Comparison of ENCODE assay signal across 10 mouse cellular contexts in genomic region chr10:81404720-81405119, GRCm38 (mm10). TPM values are rescaled to one million over a fixed set of nuclear protein-coding genes. Genes with fewer than 3 reads are reported as not detected.
A peak's percentile ranks its signal among the peaks of the same experiment; 100 is the strongest.
DNase-seq lines count a peak whose midpoint lies in the region; ATAC-seq lines count a peak whose summit lies in the region.
"Had no signal": no experiment of that assay in that cellular context is flagged by ENCODE, and none has a peak within 500 bp of the region (broad histone marks: within the 10 kb centered on the region; RNA-seq: fewer than 3 reads in every experiment).

No protein-coding gene starts in this region.

- 44% methylated on average over 18 of the region's 18 CpGs for WGBS in kidney, embryonic 16.5 days
- WGBS in kidney, embryonic 14.5 days, result 57% methylated on average over 18 of the region's 18 CpGs
- WGBS in macrophage (ENCODE audit: missing documents), result 30% methylated on average over 18 of the region's 18 CpGs

- DNase-seq in CD4-positive, CD25-positive, alpha-beta regulatory T cell, adult 2 months (ENCODE audit: low read depth, low spot score), result peak; percentile 56
- DNase-seq in kidney, postnatal 14 days, result peak; percentile 67
- no peak for DNase-seq in right cerebral cortex, postnatal 36 days (ENCODE audit: low spot score in 2 of 2)
- DNase-seq in ovary, postnatal 36 days (ENCODE audit: low spot score), result no peak
- DNase-seq: cerebellum, adult 9-11 months had no signal

- no peak for ATAC-seq in CD4-positive, CD25-positive, alpha-beta regulatory T cell, adult 4 months
- ATAC-seq in kidney, embryonic 16.5 days (ENCODE audit: low FRiP score, low TSS enrichment), result no peak
- ATAC-seq in kidney, embryonic 14.5 days (ENCODE audit: low FRiP score, low TSS enrichment), result no peak

- H3K79me2 ChIP-seq in macrophage (ENCODE audit: inconsistent target), result peaks cover 64% of the 10 kb centered on the region

- 0 out of 2 replicates have a peak overlapping the region, but pooled peaks have one; percentile 39 for H3K9ac ChIP-seq in kidney, embryonic 16.5 days (replicated peaks; ENCODE audit: low read length)
- no peak overlapping the region for H3K9ac ChIP-seq in kidney, embryonic 14.5 days (ENCODE audit: low read depth, low read length)
- H3K9ac ChIP-seq: forebrain, embryonic 12.5 days had no signal

- H3K27me3 ChIP-seq in kidney, embryonic 16.5 days (ENCODE audit: insufficient read depth, low read length), result no peaks in the 10 kb centered on the region
- H3K27me3 ChIP-seq in kidney, embryonic 14.5 days (ENCODE audit: control insufficient read depth, insufficient read depth, low read length), result 0 out of 2 replicates have a peak, but pooled peaks cover 5% of the 10 kb centered on the region

- no peak overlapping the region for H3K4me3 ChIP-seq in kidney, embryonic 16.5 days (ENCODE audit: low read length)
- H3K4me3 ChIP-seq in kidney, embryonic 14.5 days (ENCODE audit: low read length), result no peak overlapping the region
- H3K4me3 ChIP-seq in macrophage (ENCODE audit: inconsistent target), result no peak overlapping the region
- H3K4me3 ChIP-seq: forebrain, embryonic 12.5 days had no signal

- H3K36me3 ChIP-seq in kidney, embryonic 16.5 days (ENCODE audit: insufficient read depth, low read length), result peaks cover 42% of the 10 kb centered on the region; the same call in 1 of the 2 replicates
- H3K36me3 ChIP-seq in kidney, embryonic 14.5 days (ENCODE audit: control insufficient read depth, insufficient read depth, low read length), result peaks cover 43% of the 10 kb centered on the region
- peaks cover 13% of the 10 kb centered on the region; the same call in 1 of the 2 replicates for H3K36me3 ChIP-seq in macrophage (ENCODE audit: inconsistent target)

- H3K4me2 ChIP-seq in kidney, embryonic 16.5 days (replicated peaks; ENCODE audit: low read depth, low read length), result no peak overlapping the region
- no peak overlapping the region for H3K4me2 ChIP-seq in kidney, embryonic 14.5 days (replicated peaks; ENCODE audit: low read depth, low read length)
- H3K4me2 ChIP-seq: forebrain, embryonic 12.5 days had no signal

- H3K9me3 ChIP-seq in kidney, embryonic 16.5 days (ENCODE audit: low read length), result no peaks in the 10 kb centered on the region
- no peaks in the 10 kb centered on the region for H3K9me3 ChIP-seq in kidney, embryonic 14.5 days (ENCODE audit: control insufficient read depth, low read length)
- H3K9me3 ChIP-seq: forebrain, embryonic 12.5 days had no signal

- H3K27ac ChIP-seq in kidney, embryonic 16.5 days (ENCODE audit: low read length), result peak overlapping the region; percentile 28; the same call in 1 of the 2 replicates
- no peak overlapping the region for H3K27ac ChIP-seq in kidney, embryonic 14.5 days (ENCODE audit: low read depth, low read length)
- H3K27ac ChIP-seq in macrophage, result peak overlapping the region; percentile 93
- H3K27ac ChIP-seq: forebrain, embryonic 12.5 days had no signal

- peaks cover 73% of the 10 kb centered on the region for H3K4me1 ChIP-seq in kidney, embryonic 16.5 days (ENCODE audit: insufficient read depth, low read length)
- peaks cover 64% of the 10 kb centered on the region for H3K4me1 ChIP-seq in kidney, embryonic 14.5 days (ENCODE audit: control insufficient read depth, insufficient read depth, low read length)

RNA-seq across cellular contexts. Expression of gene Smim24, which starts 11.9 kb away (rescaled TPM):
- polyA plus RNA-seq in CD4-positive, CD25-positive, alpha-beta regulatory T cell, adult 4 months (2017; shearing (Covaris generic)), result 10 to 100 TPM in 1 of 2 experiments, 1 to 10 TPM in 1; 9.0 to 10.8 TPM
- 42.7 and 44.1 TPM in 2 replicates for polyA plus RNA-seq in kidney, embryonic 16.5 days (2015; fragmentation: Nextera tagmentation; extraction: Ambion mirVana)
- polyA plus RNA-seq in kidney, embryonic 14.5 days (2014; fragmentation: Nextera tagmentation; extraction: Ambion mirVana), result 14.9 and 16.4 TPM in 2 replicates
- total RNA-seq in macrophage (2018; cell fraction: chromatin; rRNA removed), result 1 to 10 TPM in 19 of 26 experiments, under 1 TPM in 2, not detected in 5; 0.62 to 6.3 (median 2.6) TPM
- 10 to 100 TPM in 25 of 26 experiments, 1 to 10 TPM in 1; 9.7 to 17.7 (median 13.3) TPM for total RNA-seq in macrophage (2018; cell fraction: cytosol; rRNA removed)
- total RNA-seq in macrophage (2018; cell fraction: nucleus; rRNA removed), result 10 to 100 TPM in 1 of 26 experiments, 1 to 10 TPM in 25; 1.4 to 11.8 (median 5.5) TPM
- 9.6 to 21.8 TPM (median 14.6 TPM) in 3 replicates for polyA plus RNA-seq in macrophage (2018)

RNA-seq across cellular contexts. Expression of gene Gm48552, which starts 15.9 kb away (rescaled TPM):
- polyA plus RNA-seq in CD4-positive, CD25-positive, alpha-beta regulatory T cell, adult 4 months (2017; shearing (Covaris generic)), result 1 to 10 TPM in 1 of 2 experiments, under 1 TPM in 1; 0.71 to 2.3 TPM
- polyA plus RNA-seq in kidney, embryonic 16.5 days (2015; fragmentation: Nextera tagmentation; extraction: Ambion mirVana), result 1.4 and 1.6 TPM in 2 replicates
- 0.61 and 1.5 TPM in 2 replicates for polyA plus RNA-seq in kidney, embryonic 14.5 days (2014; fragmentation: Nextera tagmentation; extraction: Ambion mirVana)
- total RNA-seq in macrophage (2018; cell fraction: chromatin; rRNA removed), result 1 to 10 TPM in 17 of 26 experiments, not detected in 9; 1.1 to 5.7 (median 2.3) TPM
- total RNA-seq in macrophage (2018; cell fraction: cytosol; rRNA removed), result 1 to 10 TPM in 1 of 26 experiments, under 1 TPM in 7, not detected in 18; 0.22 to 1.1 (median 0.36) TPM
- total RNA-seq in macrophage (2018; cell fraction: nucleus; rRNA removed), result 1 to 10 TPM in 9 of 26 experiments, under 1 TPM in 1, not detected in 16; 0.63 to 8.6 (median 2.8) TPM
- polyA plus RNA-seq in macrophage (2018), result 0.57 TPM in 1 of 3 replicates, not detected in the others

RNA-seq across cellular contexts. Expression of gene Gm48551, which starts 20.5 kb away (rescaled TPM):
- polyA plus RNA-seq in CD4-positive, CD25-positive, alpha-beta regulatory T cell, adult 4 months (2017; shearing (Covaris generic)), result 1 to 10 TPM; 2.2 to 3.7 TPM
- 5.0 and 5.2 TPM in 2 replicates for polyA plus RNA-seq in kidney, embryonic 16.5 days (2015; fragmentation: Nextera tagmentation; extraction: Ambion mirVana)
- polyA plus RNA-seq in kidney, embryonic 14.5 days (2014; fragmentation: Nextera tagmentation; extraction: Ambion mirVana), result 3.5 and 3.8 TPM in 2 replicates
- 1 to 10 TPM in 22 of 26 experiments, under 1 TPM in 3, not detected in 1; 0.38 to 4.3 (median 2.4) TPM for total RNA-seq in macrophage (2018; cell fraction: chromatin; rRNA removed)
- total RNA-seq in macrophage (2018; cell fraction: cytosol; rRNA removed), result 1 to 10 TPM in 1 of 26 experiments, under 1 TPM in 25; 0.15 to 1.2 (median 0.53) TPM
- total RNA-seq in macrophage (2018; cell fraction: nucleus; rRNA removed), result 1 to 10 TPM in 25 of 26 experiments, under 1 TPM in 1; 0.81 to 7.0 (median 2.7) TPM
- 0.07 to 1.0 TPM (median 0.46 TPM) in 3 replicates for polyA plus RNA-seq in macrophage (2018)

RNA-seq across cellular contexts. Expression of gene Dohh, which starts 20.5 kb away (rescaled TPM):
- 10 to 100 TPM in 1 of 2 experiments, 1 to 10 TPM in 1; 9.4 to 13.9 TPM for polyA plus RNA-seq in CD4-positive, CD25-positive, alpha-beta regulatory T cell, adult 4 months (2017; shearing (Covaris generic))
- 87.6 and 104 TPM in 2 replicates for polyA plus RNA-seq in kidney, embryonic 16.5 days (2015; fragmentation: Nextera tagmentation; extraction: Ambion mirVana)
- polyA plus RNA-seq in kidney, embryonic 14.5 days (2014; fragmentation: Nextera tagmentation; extraction: Ambion mirVana), result 59.2 and 73.9 TPM in 2 replicates
- 10 to 100 TPM in 20 of 26 experiments, 1 to 10 TPM in 6; 5.0 to 26.5 (median 14.1) TPM for total RNA-seq in macrophage (2018; cell fraction: chromatin; rRNA removed)
- total RNA-seq in macrophage (2018; cell fraction: cytosol; rRNA removed), result 10 to 100 TPM; 21.6 to 41.1 (median 29.6) TPM
- 10 to 100 TPM in 24 of 26 experiments, 1 to 10 TPM in 2; 9.0 to 30.8 (median 16.6) TPM for total RNA-seq in macrophage (2018; cell fraction: nucleus; rRNA removed)
- 21.0 to 48.1 TPM (median 32.0 TPM) in 3 replicates for polyA plus RNA-seq in macrophage (2018)

RNA-seq across cellular contexts. Expression of gene Fzr1, which starts 26.4 kb away (rescaled TPM):
- polyA plus RNA-seq in CD4-positive, CD25-positive, alpha-beta regulatory T cell, adult 4 months (2017; shearing (Covaris generic)), result 10 to 100 TPM; 12.3 to 16.4 TPM
- 111 and 115 TPM in 2 replicates for polyA plus RNA-seq in kidney, embryonic 16.5 days (2015; fragmentation: Nextera tagmentation; extraction: Ambion mirVana)
- polyA plus RNA-seq in kidney, embryonic 14.5 days (2014; fragmentation: Nextera tagmentation; extraction: Ambion mirVana), result 101 and 108 TPM in 2 replicates
- total RNA-seq in macrophage (2018; cell fraction: chromatin; rRNA removed), result 10 to 100 TPM; 37.1 to 93.5 (median 67.0) TPM
- total RNA-seq in macrophage (2018; cell fraction: cytosol; rRNA removed), result 10 to 100 TPM; 14.6 to 29.0 (median 20.0) TPM
- 10 to 100 TPM; 20.2 to 46.0 (median 34.3) TPM for total RNA-seq in macrophage (2018; cell fraction: nucleus; rRNA removed)
- 12.9 to 17.0 TPM (median 15.3 TPM) in 3 replicates for polyA plus RNA-seq in macrophage (2018)

Comparison
In these comparisons a context has a peak if more than half of its experiments do, and no peak if none do; other contexts are left out.
1. DNase-seq: peak in CD4-positive, CD25-positive, alpha-beta regulatory T cell, adult 2 months (single experiment) and kidney, postnatal 14 days (single experiment); none in right cerebral cortex, postnatal 36 days (0 of 2) and ovary, postnatal 36 days (single experiment).